Mouse (Mus musculus) limb, embryonic 11.5 days (tissue): ENCODE results near the gene Eng. TPM values are rescaled to one million over a fixed set of nuclear protein-coding genes. Genes with fewer than 3 reads are reported as not detected.

Source experiments
- ATAC-seq: fragments of 200-750 bp; cut with Nextera tagmentation; 2 replicates; pipeline ENCODE4 v1.8.0; 2017; ENCODE audit warnings: low read depth; ENCODE audit not compliant: insufficient number of reproducible peaks, low FRiP score, low TSS enrichment
- DNase-seq: peaks from one replicate; pipeline ENCODE4 v3.0.0-alpha.2; 2015; ENCODE audit warnings: low spot score
- H3K27ac ChIP-seq: fragments of 300-500 bp; sonication (generic); replicated peaks from 2 replicates; pipeline ENCODE4 v1.5.1; 2014; ENCODE audit warnings: low read depth, mild to moderate bottlenecking, low read length
- H3K27me3 ChIP-seq: fragments of 300-500 bp; sonication (generic); 2 replicates; pipeline ENCODE4 v1.6.1; 2014; ENCODE audit warnings: mild to moderate bottlenecking, low read length, mixed read lengths; ENCODE audit not compliant: control insufficient read depth, insufficient read depth
- H3K36me3 ChIP-seq: fragments of 300-500 bp; sonication (generic); 2 replicates; pipeline ENCODE4 v1.6.1; 2014; ENCODE audit warnings: mild to moderate bottlenecking, low read length, moderate library complexity, mixed read lengths; ENCODE audit not compliant: control insufficient read depth, insufficient read depth
- H3K4me1 ChIP-seq: fragments of 300-500 bp; sonication (generic); 2 replicates; pipeline ENCODE4 v1.6.1; 2014; ENCODE audit warnings: low read length, mixed read lengths; ENCODE audit not compliant: control insufficient read depth, insufficient read depth
- H3K4me2 ChIP-seq: fragments of 300-500 bp; sonication (generic); 2 replicates; pipeline ENCODE4 v1.6.1; 2014; ENCODE audit warnings: low read depth, mild to moderate bottlenecking, moderate library complexity; ENCODE audit not compliant: severe bottlenecking
- H3K4me3 ChIP-seq: fragments of 300-500 bp; sonication (generic); 2 replicates; pipeline ENCODE4 v1.5.1; 2014; ENCODE audit warnings: low read depth, low read length
- H3K9ac ChIP-seq: fragments of 300-500 bp; sonication (generic); 2 replicates; pipeline ENCODE4 v1.6.1; 2014; ENCODE audit warnings: mild to moderate bottlenecking, low read length
- H3K9me3 ChIP-seq: fragments of 300-500 bp; sonication (generic); 2 replicates; pipeline ENCODE4 v1.6.1; 2016; ENCODE audit warnings: low read length; ENCODE audit not compliant: control insufficient read depth
- WGBS: fragments of 180-500 bp; shearing (Covaris S2); extraction: QIAGEN DNeasy Blood & Tissue Kit; methylation state at CpG from one replicate; pipeline ENCODE4 v1.1.7; 2014; 5-methylcytosine and 5-hydroxymethylcytosine counted together
- polyA plus RNA-seq: library from polyadenylated mRNA; unstranded; fragments of >200 nt; fragmentation: Nextera tagmentation; extraction: Ambion mirVana; gene quantifications from 2 replicates; pipeline ENCODE4 v1.2.1, GENCODE M21; 2014

Gene Eng
- polyA plus RNA-seq, 1 experiment from 2014 or later = 19.3 TPM

- H3K36me3 ChIP-seq = peaks cover 12% of the 10 kb centered on the region; the same call in 1 of the 2 replicates
- no peak overlapping the region for H3K9ac ChIP-seq
- H3K27ac ChIP-seq = no peak overlapping the region
- no peak for DNase-seq
- H3K27me3 ChIP-seq = no peaks in the 10 kb centered on the region
- H3K4me3 ChIP-seq = no peak overlapping the region
- WGBS = 93% methylated on average over 1 of the region's 1 CpGs
- H3K4me2 ChIP-seq = no peak overlapping the region
- peaks cover 30% of the 10 kb centered on the region for H3K4me1 ChIP-seq
- ATAC-seq = no peak
- H3K9me3 ChIP-seq = no peaks in the 10 kb centered on the region
Observed at GRCm38 (mm10) chr2:32617109-32617508, 29.3 kb upstream of the Eng start.

DNA sequence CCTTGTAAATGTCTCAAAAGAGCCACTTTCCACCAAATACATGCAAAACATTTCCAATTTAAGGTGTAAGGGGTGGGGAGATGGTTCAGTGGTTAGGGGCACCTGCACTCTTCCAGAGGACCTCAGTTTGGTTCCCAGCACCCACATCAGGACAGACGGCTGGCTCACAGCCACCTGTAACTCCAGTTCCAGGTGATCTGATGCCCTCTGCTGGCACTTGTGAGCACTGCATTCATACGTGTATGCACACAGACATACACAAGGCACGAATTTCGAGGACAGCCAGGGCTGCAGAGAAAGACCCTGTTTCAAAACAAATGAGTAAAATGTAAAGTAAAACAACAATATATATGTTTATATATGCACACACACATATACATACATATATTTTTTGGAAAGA, 28.8 kb upstream of the Eng start:
- Histone ChIP-seq H3K4me2 (no peak overlapping the region), H3K4me3 (no peak overlapping the region), H3K27ac (no peak overlapping the region), H3K9me3 (no peaks in the 10 kb centered on the region), H3K9ac (no peak overlapping the region), H3K36me3 (peaks cover 10% of the 10 kb centered on the region; the same call in 1 of the 2 replicates), H3K27me3 (no peaks in the 10 kb centered on the region), H3K4me1 (peaks cover 30% of the 10 kb centered on the region)
- 97% methylated on average over 4 of the region's 4 CpGs for WGBS
- ATAC-seq (no peak), DNase-seq (no peak)

DNA sequence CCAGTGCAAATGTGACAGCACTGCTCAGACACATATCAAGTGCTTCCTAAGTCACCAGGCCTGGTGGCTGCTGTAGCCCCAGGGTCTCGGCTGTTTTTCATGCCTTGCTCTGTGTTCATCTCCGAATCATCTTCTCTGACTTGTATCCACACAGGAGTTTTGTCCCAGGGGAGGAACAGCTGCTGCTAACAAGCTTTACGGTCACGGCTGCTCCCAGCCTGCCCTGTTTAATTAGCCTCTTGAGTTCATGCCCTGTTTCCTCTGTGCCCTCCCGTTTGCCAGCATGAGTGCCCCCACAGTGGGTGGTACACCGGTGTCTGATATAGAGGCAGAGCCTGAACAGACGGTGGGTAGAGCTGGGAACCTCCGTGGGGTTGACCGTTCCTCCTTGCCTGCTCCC, 28.3 kb upstream of the Eng start:
- DNase-seq (no peak), ATAC-seq (no peak)
- Histone ChIP-seq H3K4me1 (peaks cover 30% of the 10 kb centered on the region), H3K4me3 (no peak overlapping the region), H3K27ac (no peak overlapping the region), H3K36me3 (peaks cover 10% of the 10 kb centered on the region; the same call in 1 of the 2 replicates), H3K27me3 (no peaks in the 10 kb centered on the region), H3K9ac (no peak overlapping the region), H3K4me2 (no peak overlapping the region), H3K9me3 (no peaks in the 10 kb centered on the region)
- WGBS = 86% methylated on average over 9 of the region's 9 CpGs

- WGBS = 26% methylated on average over 4 of the region's 4 CpGs
- Histone ChIP-seq H3K4me2 (peak overlapping the region; percentile 27), H3K27me3 (no peaks in the 10 kb centered on the region), H3K4me3 (no peak overlapping the region), H3K9me3 (no peaks in the 10 kb centered on the region), H3K36me3 (peaks cover 3% of the 10 kb centered on the region; the same call in 1 of the 2 replicates), H3K9ac (peak overlapping the region; percentile 52), H3K27ac (peak overlapping the region; percentile 95), H3K4me1 (peaks cover 44% of the 10 kb centered on the region)
- ATAC-seq (peak; percentile 56), DNase-seq (peak; percentile 53)
Observed at GRCm38 (mm10) chr2:32620682-32621516, 25.5 kb upstream of the Eng start.

DNA sequence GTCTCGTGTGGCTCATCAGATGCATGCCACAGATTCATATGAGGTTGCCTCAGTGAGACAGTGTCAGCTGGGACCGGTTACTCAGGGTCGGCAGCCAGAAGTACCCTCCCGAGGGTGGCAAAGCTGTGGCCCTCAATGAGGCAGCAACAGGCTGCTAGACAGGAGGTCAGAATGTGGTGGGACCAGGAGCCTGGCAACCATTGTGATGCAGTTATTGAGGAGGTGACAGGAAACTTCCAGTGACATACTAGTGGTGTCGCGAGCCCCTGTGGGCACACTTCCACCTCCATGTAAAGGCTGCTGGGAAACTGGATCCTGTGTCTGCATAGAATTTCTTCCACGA, 24.9 kb upstream of the Eng start, which contains the start of gene Ak1:
Gene Ak1, plus strand, starts transcription at position 242 of the 343 bp plus-strand sequence.
- Histone ChIP-seq H3K4me1 (peaks cover 50% of the 10 kb centered on the region), H3K27ac (peak within 1 kb of the TSS; percentile 95), H3K9me3 (no peaks in the 10 kb centered on the region), H3K36me3 (no peaks in the 10 kb centered on the region; the same call in 1 of the 2 replicates), H3K4me3 (no peak within 1 kb of the TSS), H3K27me3 (no peaks in the 10 kb centered on the region), H3K4me2 (peak within 1 kb of the TSS; percentile 27), H3K9ac (peak within 1 kb of the TSS; percentile 52)
- 32% methylated on average over 7 of the region's 7 CpGs for WGBS
- DNase-seq (no peak), ATAC-seq (no peak)

GRCm38 (mm10) chr2:32624111-32624748, 22.2 kb upstream of the Eng start:
- Histone ChIP-seq H3K4me2 (no peak overlapping the region), H3K9ac (no peak overlapping the region), H3K27ac (peak overlapping the region; percentile 1; the same call in 1 of the 2 replicates), H3K4me1 (peaks cover 61% of the 10 kb centered on the region), H3K36me3 (no peaks in the 10 kb centered on the region), H3K4me3 (no peak overlapping the region), H3K9me3 (no peaks in the 10 kb centered on the region), H3K27me3 (no peaks in the 10 kb centered on the region)
- 74% methylated on average over 5 of the region's 5 CpGs for WGBS
- ATAC-seq (no peak), DNase-seq (no peak)

GRCm38 (mm10) chr2:32625212-32625872, 21.1 kb upstream of the Eng start:
- ATAC-seq = no peak; the same call in 1 of the 2 replicates
- Histone ChIP-seq H3K9ac (peak overlapping the region; percentile 52), H3K9me3 (no peaks in the 10 kb centered on the region), H3K4me1 (peaks cover 53% of the 10 kb centered on the region), H3K4me2 (peak overlapping the region; percentile 37; the same call in 1 of the 2 replicates), H3K27ac (peak overlapping the region; percentile 57), H3K36me3 (no peaks in the 10 kb centered on the region), H3K4me3 (no peak overlapping the region), H3K27me3 (no peaks in the 10 kb centered on the region)
- peak; percentile 81 for DNase-seq
- 2% methylated on average over 13 of the region's 13 CpGs for WGBS
